Mouse (Mus musculus) myocyte (in vitro differentiated cells): Measurements from ENCODE around the gene Prkg1. TPM values are rescaled to one million over a fixed set of nuclear protein-coding genes. Genes with fewer than 3 reads are reported as not detected.
A peak's percentile ranks its signal among the peaks of the same experiment; 100 is the strongest.

Source experiments
- H3K27me3 ChIP-seq: one replicate; pipeline ENCODE4 v1.6.1; 2011; ENCODE audit not compliant: control insufficient read depth, insufficient read depth, insufficient read length
- H3K36me3 ChIP-seq: one replicate; pipeline ENCODE4 v1.6.1; 2011; ENCODE audit not compliant: control insufficient read depth, insufficient read depth
- H3K4me2 ChIP-seq: one replicate; pipeline ENCODE4 v1.6.1; 2011; ENCODE audit warnings: low read depth, control low read depth
- H3K4me3 ChIP-seq: one replicate; pipeline ENCODE4 v1.5.1; 2011; ENCODE audit warnings: mild to moderate bottlenecking, control low read depth, moderate library complexity
- H3K79me2 ChIP-seq: one replicate; pipeline ENCODE4 v1.6.1; 2011; ENCODE audit not compliant: control insufficient read depth, insufficient read depth
- H3ac ChIP-seq: one replicate; pipeline ENCODE4 v1.6.1; 2011; ENCODE audit not compliant: control insufficient read depth, insufficient read length
- CEBPB ChIP-seq: IDR thresholded peaks from 2 replicates; pipeline ENCODE4 v1.6.1; 2011; ENCODE audit warnings: mild to moderate bottlenecking, moderate library complexity; ENCODE audit not compliant: poor library complexity, insufficient read depth, severe bottlenecking
- E2F4 ChIP-seq: IDR thresholded peaks from one replicate; pipeline ENCODE4 v1.6.1; 2011; ENCODE audit warnings: mild to moderate bottlenecking, control low read depth, moderate library complexity; ENCODE audit not compliant: insufficient read depth
- MAX ChIP-seq: IDR thresholded peaks from one replicate; pipeline ENCODE4 v1.6.1; 2011; ENCODE audit warnings: low read depth, mild to moderate bottlenecking, control low read depth
- MYOD1 ChIP-seq, 3 experiments: IDR thresholded peaks; one replicate each; pipeline ENCODE4 v1.6.1; 2011; ENCODE audit warnings: control low read depth in 2 of 3, low read depth in 2 of 3, mild to moderate bottlenecking in 2 of 3, moderate library complexity in 1 of 3; ENCODE audit not compliant: insufficient read length in 2 of 3, control insufficient read depth in 1 of 3
- MYOG ChIP-seq, 3 experiments: IDR thresholded peaks; one replicate each; pipeline ENCODE4 v1.6.1; 2011; ENCODE audit warnings: control low read depth in 2 of 3, low read depth in 2 of 3, mild to moderate bottlenecking in 2 of 3; ENCODE audit not compliant: insufficient read length in 2 of 3, control insufficient read depth in 1 of 3, insufficient read depth in 1 of 3
- POLR2A ChIP-seq: IDR thresholded peaks from one replicate; pipeline ENCODE4 v1.6.1; 2011; ENCODE audit warnings: low read depth, mild to moderate bottlenecking, control low read depth, moderate library complexity; ENCODE audit not compliant: insufficient read length
- POLR2AphosphoS2 ChIP-seq: IDR thresholded peaks from one replicate; pipeline ENCODE4 v1.6.1; 2011; ENCODE audit warnings: low read depth, control low read depth; ENCODE audit not compliant: insufficient read length
- REST ChIP-seq: IDR thresholded peaks from one replicate; pipeline ENCODE4 v1.6.1; 2011; ENCODE audit warnings: mild to moderate bottlenecking, control low read depth, moderate library complexity; ENCODE audit not compliant: insufficient read depth, insufficient read length
- SRF ChIP-seq: IDR thresholded peaks from one replicate; pipeline ENCODE4 v1.6.1; 2011; ENCODE audit warnings: low read depth; ENCODE audit not compliant: control insufficient read depth, insufficient read length
- TCF12 ChIP-seq: IDR thresholded peaks from one replicate; pipeline ENCODE4 v1.6.1; 2011; ENCODE audit warnings: mild to moderate bottlenecking, control low read depth; ENCODE audit not compliant: poor library complexity, insufficient read depth, severe bottlenecking
- TCF3 ChIP-seq: IDR thresholded peaks from one replicate; pipeline ENCODE4 v1.6.1; 2011; ENCODE audit warnings: low read depth, control low read depth; ENCODE audit not compliant: insufficient read length
- USF1 ChIP-seq: IDR thresholded peaks from one replicate; pipeline ENCODE4 v1.6.1; 2011; ENCODE audit warnings: low read depth, mild to moderate bottlenecking, control low read depth, moderate library complexity
- polyA plus RNA-seq: library from polyadenylated mRNA; unstranded; fragments of >200 nt; fragmentation: generic; extraction: Trizol; gene quantifications from one replicate; pipeline ENCODE4 v1.2.1, GENCODE M21; 2012; ENCODE audit warnings: missing spikeins

Prkg1 gene
- polyA plus RNA-seq, 1 experiment: 1.7 TPM

DNA sequence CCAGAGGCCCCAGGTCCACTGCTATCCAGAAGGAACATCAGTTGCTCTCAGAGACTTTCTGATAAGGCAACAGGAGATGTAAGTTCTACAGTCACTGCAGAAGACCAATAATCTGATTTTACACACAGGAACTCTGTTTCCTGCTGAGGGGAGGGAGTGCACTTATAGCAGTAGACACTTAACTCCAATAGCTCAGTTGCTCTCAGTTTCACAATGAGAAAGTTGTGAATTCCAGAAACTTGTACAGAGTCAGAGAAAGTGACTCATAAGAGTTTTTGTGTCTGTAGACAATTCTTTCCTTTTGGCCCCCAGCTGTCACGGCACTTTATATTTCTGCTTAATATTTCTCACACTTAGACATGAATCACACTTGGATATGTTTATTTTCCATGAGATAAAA, 840.8 kb downstream of the Prkg1 start:
- TF ChIP-seq POLR2A: no peak
- TF ChIP-seq REST: no peak
- 0 out of 2 replicates have a peak, but pooled peaks have one; percentile 43 for TF ChIP-seq CEBPB
- no peak for TF ChIP-seq POLR2AphosphoS2
- no peak for TF ChIP-seq MAX
- no peak for TF ChIP-seq TCF3
- no peak for TF ChIP-seq USF1
- Histone ChIP-seq H3K27me3 (no peaks in the 10 kb centered on the region), H3ac (no peak overlapping the region), H3K36me3 (no peaks in the 10 kb centered on the region), H3K4me3 (no peak overlapping the region), H3K4me2 (peak overlapping the region; percentile 35), H3K79me2 (no peaks in the 10 kb centered on the region)

DNA sequence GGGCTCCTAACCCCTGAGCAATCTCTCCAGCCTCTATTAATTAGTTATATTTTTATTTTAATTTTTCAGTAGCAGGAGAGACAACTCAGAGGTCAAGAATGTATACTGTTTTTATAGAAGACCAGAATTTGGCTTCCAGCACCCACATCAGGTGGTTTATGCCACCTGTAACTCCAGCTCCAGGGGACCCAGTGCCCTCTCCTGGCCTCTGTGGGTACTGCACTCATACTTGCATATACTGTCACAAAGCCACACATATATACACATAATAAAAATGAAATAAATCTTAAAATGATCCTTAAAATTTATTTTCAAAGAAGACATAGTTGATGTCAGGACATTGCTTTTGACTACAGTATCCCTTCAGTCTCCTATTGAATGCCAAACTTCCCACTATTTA, 862.5 kb downstream of the Prkg1 start:
- no peak overlapping the region for H3K4me2 ChIP-seq
- H3K4me3 ChIP-seq: no peak overlapping the region
- TF ChIP-seq MAX (no peak), CEBPB (no peak), POLR2AphosphoS2 (no peak), SRF (no peak), TCF12 (no peak), POLR2A (no peak), TCF3 (no peak), REST (no peak), MYOD1 (IDR thresholded peaks at IDR 0.05; ENCODE audit: control insufficient read depth in 1 of 3, insufficient read length in 2 of 3, low read depth in 2 of 3) (no peak), USF1 (no peak), E2F4 (no peak), MYOG (IDR thresholded peaks at IDR 0.05; ENCODE audit: control insufficient read depth in 1 of 3, insufficient read depth in 1 of 3, insufficient read length in 2 of 3, low read depth in 2 of 3) (no peak)
- H3K79me2 ChIP-seq: no peaks in the 10 kb centered on the region
- no peaks in the 10 kb centered on the region for H3K36me3 ChIP-seq
- no peak overlapping the region for H3ac ChIP-seq
- H3K27me3 ChIP-seq: no peaks in the 10 kb centered on the region

DNA sequence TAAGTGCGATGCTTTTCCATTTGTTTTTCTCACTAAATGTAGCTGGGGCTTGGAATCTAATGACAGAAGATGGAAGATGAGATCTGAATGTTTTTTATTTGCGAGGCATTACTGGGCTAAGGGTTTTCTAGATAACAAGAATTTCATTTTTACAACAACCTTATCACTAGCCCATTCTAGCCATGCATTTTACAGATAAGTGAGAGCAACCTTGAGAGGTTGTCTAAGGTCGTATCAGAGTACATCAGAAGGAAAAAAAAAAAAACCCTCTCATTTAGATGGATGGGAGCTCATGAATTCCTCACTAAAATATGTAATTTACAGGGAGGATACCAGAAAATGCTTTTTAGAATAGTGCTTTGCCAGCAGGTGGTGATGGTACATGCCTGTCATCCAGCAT, 863.8 kb downstream of the Prkg1 start:
- TF ChIP-seq E2F4 (no peak), TCF12 (no peak), MAX (no peak), USF1 (no peak)
- Histone ChIP-seq H3ac (no peak overlapping the region), H3K36me3 (no peaks in the 10 kb centered on the region), H3K4me3 (no peak overlapping the region), H3K27me3 (no peaks in the 10 kb centered on the region), H3K79me2 (no peaks in the 10 kb centered on the region), H3K4me2 (no peak overlapping the region)

DNA sequence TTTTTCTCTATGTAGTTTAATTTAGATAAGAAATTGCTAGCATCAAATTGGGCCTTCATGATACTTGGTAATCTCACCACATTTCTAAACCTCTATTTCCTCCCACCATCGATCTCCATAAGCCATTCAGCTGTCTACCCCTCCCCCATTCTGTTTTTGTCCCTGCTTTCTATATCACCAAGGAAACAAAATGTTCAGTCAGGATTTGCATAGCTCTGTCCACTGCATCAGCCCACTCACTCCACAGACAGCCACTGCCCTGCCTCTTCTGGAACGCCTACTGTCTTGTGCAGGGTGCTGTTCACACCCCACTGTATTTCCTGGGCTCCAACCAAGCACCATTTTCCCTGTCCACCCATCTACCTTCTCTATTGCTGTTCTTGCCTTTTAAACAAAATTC, 874.5 kb downstream of the Prkg1 start:
- no peaks in the 10 kb centered on the region for H3K79me2 ChIP-seq
- no peaks in the 10 kb centered on the region for H3K36me3 ChIP-seq
- H3K27me3 ChIP-seq: no peaks in the 10 kb centered on the region
- no peak overlapping the region for H3ac ChIP-seq
- no peak overlapping the region for H3K4me2 ChIP-seq
- H3K4me3 ChIP-seq: no peak overlapping the region
- no peak for TF ChIP-seq MYOD1 (IDR thresholded peaks at IDR 0.05; ENCODE audit: control insufficient read depth in 1 of 3, insufficient read length in 2 of 3, low read depth in 2 of 3)
- TF ChIP-seq E2F4: no peak
- no peak for TF ChIP-seq POLR2AphosphoS2
- no peak for TF ChIP-seq MAX
- TF ChIP-seq TCF3: no peak
- TF ChIP-seq CEBPB: no peak
- no peak for TF ChIP-seq MYOG (IDR thresholded peaks at IDR 0.05; ENCODE audit: control insufficient read depth in 1 of 3, insufficient read depth in 1 of 3, insufficient read length in 2 of 3, low read depth in 2 of 3)
- TF ChIP-seq REST: no peak
- no peak for TF ChIP-seq USF1
- TF ChIP-seq TCF12: no peak
- no peak for TF ChIP-seq POLR2A
- no peak for TF ChIP-seq SRF

DNA sequence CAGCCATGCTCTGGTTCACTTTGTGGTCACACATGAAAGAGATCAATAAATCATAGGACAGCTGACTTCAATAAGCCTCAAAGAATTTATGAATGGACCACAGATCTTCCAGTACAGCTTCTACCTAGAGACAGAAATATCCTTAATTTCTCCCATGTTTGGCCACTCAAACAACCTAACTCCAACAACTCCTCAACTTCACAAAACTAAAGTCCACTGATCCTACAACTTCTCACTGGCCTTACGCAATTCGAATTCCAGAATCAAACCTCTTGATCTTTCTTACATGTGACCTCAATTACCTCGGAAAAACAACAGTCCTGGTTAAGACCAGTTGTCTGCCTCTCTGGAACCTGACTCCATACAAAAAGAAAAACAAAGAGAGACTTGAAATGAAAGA, 875.0 kb downstream of the Prkg1 start:
- H3K27me3 ChIP-seq: no peaks in the 10 kb centered on the region

More for the DNA sequence above, 875.0 kb downstream of the Prkg1 start:
- no peak overlapping the region for H3ac ChIP-seq
- no peaks in the 10 kb centered on the region for H3K79me2 ChIP-seq
- H3K4me3 ChIP-seq: no peak overlapping the region
- peak overlapping the region; percentile 3 for H3K4me2 ChIP-seq
- TF ChIP-seq TCF3 (no peak), CEBPB (peak; percentile 71; the same call in 1 of the 2 replicates)
- H3K36me3 ChIP-seq: no peaks in the 10 kb centered on the region
